Mouse (Mus musculus) liver, adult 2 months (tissue): ENCODE measurements around the gene Ephb2.

Experiments used
- CTCF ChIP-seq: fragments of 200-500 bp; IDR thresholded peaks from 2 replicates; pipeline ENCODE4 v1.5.1; 2011; ENCODE audit warnings: low read depth, low read length, control low read depth
- POLR2A ChIP-seq: fragments of 200-500 bp; IDR thresholded peaks from 2 replicates; pipeline ENCODE4 v1.6.1; 2011; ENCODE audit warnings: low read length, control low read depth; ENCODE audit not compliant: insufficient read depth; ENCODE audit errors: extremely low read depth

- no peak for TF ChIP-seq POLR2A
- no peak for TF ChIP-seq CTCF
Measured at GRCm38 (mm10) chr4:136833619-136834351, 2.0 kb downstream of the Ephb2 start.
